Mouse (Mus musculus): Measurements from ENCODE around the gene Ino80e. TPM values are rescaled to one million over a fixed set of nuclear protein-coding genes. Genes with fewer than 3 reads are reported as not detected.

Ino80e gene
- total and polyA plus RNA-seq, 2 experiments = 2.5 to 18.5 TPM

- Histone ChIP-seq H3K27me3 (ENCODE audit: control insufficient read depth, insufficient read depth, low read length) (no peaks in the 10 kb centered on the region), H3K27ac (replicated peaks; ENCODE audit: insufficient read depth, low read depth, low read length) (no peak overlapping the region), H3K36me3 (ENCODE audit: control insufficient read depth, insufficient read depth, low read length) (peaks cover 10% of the 10 kb centered on the region; the same call in 1 of the 2 replicates), H3K79me2 (ENCODE audit: control insufficient read depth, insufficient read depth, low read length) (no peaks in the 10 kb centered on the region), H3K4me1 (ENCODE audit: control insufficient read depth, insufficient read depth, low read length) (peaks cover 7% of the 10 kb centered on the region; the same call in 1 of the 2 replicates), H3K4me3 (ENCODE audit: insufficient read depth, low read depth, low read length) (no peak overlapping the region), H3K9ac (ENCODE audit: low read depth, low read length) (no peak overlapping the region)
- TF ChIP-seq CTCF (IDR thresholded peaks at IDR 0.05; ENCODE audit: low read depth, low read length) = no peak
- WGBS = 70% methylated on average over 6 of the region's 6 CpGs
- no peak for DNase-seq (ENCODE audit: extremely low read depth, low read depth, low spot score)
Measured at GRCm38 (mm10) chr7:126863791-126864190, 1.6 kb upstream of the Ino80e start.

- Histone ChIP-seq H3K27ac (replicated peaks; ENCODE audit: insufficient read depth, low read depth, low read length) (peak within 1 kb of the TSS; percentile 50), H3K4me3 (ENCODE audit: insufficient read depth, low read depth, low read length) (peak within 1 kb of the TSS; percentile 64), H3K36me3 (ENCODE audit: control insufficient read depth, insufficient read depth, low read length) (no peaks in the 10 kb centered on the region; the same call in 1 of the 2 replicates), H3K4me1 (ENCODE audit: control insufficient read depth, insufficient read depth, low read length) (peaks cover 7% of the 10 kb centered on the region; the same call in 1 of the 2 replicates), H3K9ac (ENCODE audit: low read depth, low read length) (peak within 1 kb of the TSS; percentile 61), H3K27me3 (ENCODE audit: control insufficient read depth, insufficient read depth, low read length) (no peaks in the 10 kb centered on the region), H3K79me2 (ENCODE audit: control insufficient read depth, insufficient read depth, low read length) (no peaks in the 10 kb centered on the region)
- peak; percentile 88 for DNase-seq (ENCODE audit: extremely low read depth, low read depth, low spot score)
- TF ChIP-seq POLR2A (IDR thresholded peaks at IDR 0.05; ENCODE audit: extremely low read depth, insufficient read depth, low read length) (peak; percentile 58; the same call in 1 of the 2 replicates), CTCF (IDR thresholded peaks at IDR 0.05; ENCODE audit: low read depth, low read length) (no peak)
- WGBS = 2% methylated on average over 42 of the region's 42 CpGs
Measured at GRCm38 (mm10) chr7:126861429-126862130, 597 bp downstream of the Ino80e start, which contains the start of gene Hirip3. Gene Hirip3 (plus strand): TSS chr7:126861972.

- Histone ChIP-seq H3K4me1 (ENCODE audit: control insufficient read depth, insufficient read depth, low read length) (peaks cover 7% of the 10 kb centered on the region; the same call in 1 of the 2 replicates), H3K36me3 (ENCODE audit: control insufficient read depth, insufficient read depth, low read length) (no peaks in the 10 kb centered on the region), H3K4me3 (ENCODE audit: insufficient read depth, low read depth, low read length) (peak overlapping the region; percentile 64), H3K27ac (replicated peaks; ENCODE audit: insufficient read depth, low read depth, low read length) (no peak overlapping the region), H3K79me2 (ENCODE audit: control insufficient read depth, insufficient read depth, low read length) (no peaks in the 10 kb centered on the region), H3K27me3 (ENCODE audit: control insufficient read depth, insufficient read depth, low read length) (no peaks in the 10 kb centered on the region), H3K9ac (ENCODE audit: low read depth, low read length) (peak overlapping the region; percentile 61)
- DNase-seq (ENCODE audit: extremely low read depth, low read depth, low spot score) = no peak
- TF ChIP-seq CTCF (IDR thresholded peaks at IDR 0.05; ENCODE audit: low read depth, low read length) = no peak
- TF ChIP-seq POLR2A (IDR thresholded peaks at IDR 0.05; ENCODE audit: extremely low read depth, insufficient read depth, low read length) = no peak
- 60% methylated on average over 5 of the region's 5 CpGs for WGBS
Measured at GRCm38 (mm10) chr7:126860987-126861386, 1.2 kb downstream of the Ino80e start.

GRCm38 (mm10) chr7:126856741-126857420 is 5.3 kb downstream of the Ino80e start:
- H3K79me2 ChIP-seq (ENCODE audit: control insufficient read depth, insufficient read depth, low read length) = no peaks in the 10 kb centered on the region
- DNase-seq (ENCODE audit: extremely low read depth, low read depth, low spot score) = no peak
- peaks cover 4% of the 10 kb centered on the region; the same call in 1 of the 2 replicates for H3K4me1 ChIP-seq (ENCODE audit: control insufficient read depth, insufficient read depth, low read length)
- H3K27me3 ChIP-seq (ENCODE audit: control insufficient read depth, insufficient read depth, low read length) = no peaks in the 10 kb centered on the region
- 84% methylated on average over 9 of the region's 9 CpGs for WGBS
- H3K27ac ChIP-seq (replicated peaks; ENCODE audit: insufficient read depth, low read depth, low read length) = no peak overlapping the region
- no peak for TF ChIP-seq CTCF (IDR thresholded peaks at IDR 0.05; ENCODE audit: low read depth, low read length)
- TF ChIP-seq POLR2A (IDR thresholded peaks at IDR 0.05; ENCODE audit: extremely low read depth, insufficient read depth, low read length) = no peak
- no peak overlapping the region for H3K4me3 ChIP-seq (ENCODE audit: insufficient read depth, low read depth, low read length)
- no peak overlapping the region for H3K9ac ChIP-seq (ENCODE audit: low read depth, low read length)
- no peaks in the 10 kb centered on the region for H3K36me3 ChIP-seq (ENCODE audit: control insufficient read depth, insufficient read depth, low read length)

GRCm38 (mm10) chr7:126855641-126856040 is 6.5 kb downstream of the Ino80e start:
- H3K36me3 ChIP-seq (ENCODE audit: control insufficient read depth, insufficient read depth, low read length) = no peaks in the 10 kb centered on the region

More at GRCm38 (mm10) chr7:126855641-126856040, 6.5 kb downstream of the Ino80e start:
- Histone ChIP-seq H3K79me2 (ENCODE audit: control insufficient read depth, insufficient read depth, low read length) (no peaks in the 10 kb centered on the region), H3K4me3 (ENCODE audit: insufficient read depth, low read depth, low read length) (no peak overlapping the region), H3K9ac (ENCODE audit: low read depth, low read length) (no peak overlapping the region), H3K4me1 (ENCODE audit: control insufficient read depth, insufficient read depth, low read length) (no peaks in the 10 kb centered on the region), H3K27me3 (ENCODE audit: control insufficient read depth, insufficient read depth, low read length) (no peaks in the 10 kb centered on the region), H3K27ac (replicated peaks; ENCODE audit: insufficient read depth, low read depth, low read length) (no peak overlapping the region)
- TF ChIP-seq POLR2A (IDR thresholded peaks at IDR 0.05; ENCODE audit: extremely low read depth, insufficient read depth, low read length) (no peak), CTCF (IDR thresholded peaks at IDR 0.05; ENCODE audit: low read depth, low read length) (no peak)
- 88% methylated on average over 3 of the region's 3 CpGs for WGBS
- DNase-seq (ENCODE audit: extremely low read depth, low read depth, low spot score) = no peak

All from liver, adult 2 months (tissue).